Mouse (Mus musculus): ENCODE data around the gene H3f3b. TPM values are rescaled to one million over a fixed set of nuclear protein-coding genes. Genes with fewer than 3 reads are reported as not detected.

H3f3b gene
- polyA plus RNA-seq, 1 experiment from 2014 or later = 2,219 TPM

DNA sequence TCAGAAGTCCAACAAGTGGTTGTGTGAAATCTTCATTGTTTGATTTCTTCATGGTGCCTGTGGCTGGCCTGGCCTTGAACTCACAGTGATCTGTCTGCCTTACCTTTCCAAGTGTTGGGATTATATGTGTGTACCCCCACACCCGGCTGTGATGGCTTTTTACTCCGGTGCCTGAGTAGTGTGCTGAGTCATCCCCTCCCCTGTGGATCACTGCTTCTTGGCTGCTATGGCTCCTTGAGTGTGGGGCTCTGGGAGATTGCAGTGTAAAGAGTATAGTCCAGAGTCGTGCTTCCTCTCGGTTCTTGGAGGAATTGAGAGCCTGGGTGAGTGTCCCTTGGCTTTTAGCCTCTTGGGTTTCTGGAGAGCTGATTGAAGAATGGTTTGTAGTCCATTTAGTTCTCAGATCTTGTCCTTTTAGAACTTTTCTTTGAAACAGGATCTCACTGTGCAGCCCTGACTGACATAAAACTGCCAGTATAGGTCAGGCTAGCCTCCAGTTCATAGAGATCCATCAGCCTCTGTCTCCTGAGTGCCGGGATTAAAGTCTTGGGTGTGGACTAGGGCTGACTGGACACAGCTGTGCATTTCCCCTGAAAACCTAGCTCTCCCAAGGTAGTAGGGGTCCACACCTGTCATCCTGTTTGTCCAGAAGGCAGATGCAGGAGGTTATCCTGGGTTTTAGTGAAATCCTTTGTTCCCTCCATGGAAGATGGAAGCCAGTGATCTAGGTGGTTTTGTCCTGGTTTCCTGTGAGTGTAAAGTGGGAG, 14.8 kb upstream of the H3f3b start:
- Histone ChIP-seq H3K9me3 (no peaks in the 10 kb centered on the region), H3K27me3 (no peaks in the 10 kb centered on the region), H3K4me2 (replicated peaks) (no peak overlapping the region), H3K36me3 (peaks cover 91% of the 10 kb centered on the region), H3K4me3 (no peak overlapping the region), H3K4me1 (no peaks in the 10 kb centered on the region), H3K9ac (no peak overlapping the region), H3K27ac (no peak overlapping the region)
- WGBS = 61% methylated on average over 5 of the region's 5 CpGs
- ATAC-seq (ENCODE audit: low FRiP score, low read depth) = no peak

DNA sequence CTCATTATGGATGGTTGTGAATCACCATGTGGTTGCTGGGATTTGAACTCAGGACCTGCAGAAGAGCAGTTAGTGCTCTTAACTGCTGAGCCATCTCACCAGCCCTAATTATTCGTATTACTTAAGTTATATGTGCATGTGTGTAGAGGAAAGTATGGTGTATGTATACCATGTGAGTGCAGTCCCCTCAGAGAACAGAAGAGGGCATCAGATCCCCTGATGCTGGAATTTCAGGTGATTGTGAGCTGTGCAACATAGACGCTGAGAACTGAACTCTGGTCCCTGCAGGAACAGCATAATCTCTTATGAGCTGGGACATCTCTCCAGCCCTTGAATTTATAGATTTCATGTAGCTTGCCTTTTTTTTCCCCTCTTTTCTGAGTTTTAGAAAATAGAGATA, 14.1 kb upstream of the H3f3b start:
- Histone ChIP-seq H3K4me3 (no peak overlapping the region), H3K27ac (no peak overlapping the region), H3K9ac (no peak overlapping the region), H3K27me3 (no peaks in the 10 kb centered on the region), H3K9me3 (no peaks in the 10 kb centered on the region), H3K36me3 (peaks cover 84% of the 10 kb centered on the region), H3K4me2 (replicated peaks) (no peak overlapping the region), H3K4me1 (no peaks in the 10 kb centered on the region)
- no peak for ATAC-seq (ENCODE audit: low FRiP score, low read depth)
- WGBS = 94% methylated on average over 2 of the region's 2 CpGs

- peaks cover 72% of the 10 kb centered on the region for H3K36me3 ChIP-seq
- no peak overlapping the region for H3K27ac ChIP-seq
- WGBS = 84% methylated on average over 6 of the region's 6 CpGs
- no peak overlapping the region for H3K4me2 ChIP-seq (replicated peaks)
- no peaks in the 10 kb centered on the region for H3K9me3 ChIP-seq
- no peak overlapping the region for H3K4me3 ChIP-seq
- no peaks in the 10 kb centered on the region for H3K27me3 ChIP-seq
- H3K9ac ChIP-seq = no peak overlapping the region
- H3K4me1 ChIP-seq = no peaks in the 10 kb centered on the region
- ATAC-seq (ENCODE audit: low FRiP score, low read depth) = no peak
Observed at GRCm38 (mm10) chr11:116040593-116040992, 12.8 kb upstream of the H3f3b start.

DNA sequence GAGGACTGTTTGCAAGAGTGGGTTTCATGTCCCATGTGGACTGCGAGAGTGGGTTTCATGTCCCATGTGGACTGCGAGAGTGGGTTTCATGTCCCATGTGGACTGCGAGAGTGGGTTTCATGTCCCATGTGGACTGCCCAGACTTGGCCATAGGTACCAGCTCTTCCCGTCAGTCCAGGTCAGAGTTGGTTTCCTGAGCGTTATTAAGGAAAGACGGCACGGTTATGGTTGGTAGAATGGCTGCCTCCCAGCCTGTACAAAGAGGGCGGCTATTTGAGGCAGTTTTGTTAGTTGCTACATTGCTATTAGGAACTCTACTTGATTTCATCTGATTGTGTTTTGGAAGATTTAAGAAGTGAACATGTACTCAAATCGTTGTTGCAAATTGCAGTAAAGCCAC, 10.1 kb upstream of the H3f3b start:
- Histone ChIP-seq H3K9ac (no peak overlapping the region), H3K4me1 (0 out of 2 replicates have a peak, but pooled peaks cover 5% of the 10 kb centered on the region), H3K4me3 (no peak overlapping the region), H3K36me3 (peaks cover 59% of the 10 kb centered on the region), H3K4me2 (replicated peaks) (no peak overlapping the region), H3K27me3 (no peaks in the 10 kb centered on the region), H3K27ac (no peak overlapping the region), H3K9me3 (no peaks in the 10 kb centered on the region)
- 91% methylated on average over 9 of the region's 9 CpGs for WGBS
- no peak for ATAC-seq (ENCODE audit: low FRiP score, low read depth)

DNA sequence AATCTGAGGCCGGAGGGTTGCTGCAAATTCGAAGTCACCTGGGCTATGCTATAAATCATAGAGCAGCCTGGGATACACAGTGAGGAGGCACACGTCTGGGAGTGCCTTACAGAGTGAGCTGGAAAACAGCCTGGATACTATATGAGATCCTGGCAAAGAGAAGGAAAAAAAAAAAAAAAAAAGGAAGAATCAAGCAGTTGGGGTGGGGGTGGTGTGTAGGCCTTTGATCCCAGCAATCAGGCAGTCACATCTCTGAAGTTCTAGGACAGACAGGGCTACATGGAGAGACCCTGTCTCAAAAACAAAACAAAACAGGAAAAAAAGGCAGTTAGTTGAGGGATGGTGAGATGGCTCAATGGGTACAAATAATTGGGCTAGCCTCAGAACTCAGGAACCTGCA, 8.9 kb upstream of the H3f3b start:
- H3K9ac ChIP-seq = no peak overlapping the region
- peaks cover 49% of the 10 kb centered on the region for H3K36me3 ChIP-seq
- H3K27me3 ChIP-seq = no peaks in the 10 kb centered on the region
- ATAC-seq (ENCODE audit: low FRiP score, low read depth) = no peak
- H3K27ac ChIP-seq = no peak overlapping the region
- H3K9me3 ChIP-seq = no peaks in the 10 kb centered on the region
- H3K4me2 ChIP-seq (replicated peaks) = no peak overlapping the region
- WGBS = 61% methylated on average over 3 of the region's 3 CpGs
- no peak overlapping the region for H3K4me3 ChIP-seq
- H3K4me1 ChIP-seq = peaks cover 16% of the 10 kb centered on the region

DNA sequence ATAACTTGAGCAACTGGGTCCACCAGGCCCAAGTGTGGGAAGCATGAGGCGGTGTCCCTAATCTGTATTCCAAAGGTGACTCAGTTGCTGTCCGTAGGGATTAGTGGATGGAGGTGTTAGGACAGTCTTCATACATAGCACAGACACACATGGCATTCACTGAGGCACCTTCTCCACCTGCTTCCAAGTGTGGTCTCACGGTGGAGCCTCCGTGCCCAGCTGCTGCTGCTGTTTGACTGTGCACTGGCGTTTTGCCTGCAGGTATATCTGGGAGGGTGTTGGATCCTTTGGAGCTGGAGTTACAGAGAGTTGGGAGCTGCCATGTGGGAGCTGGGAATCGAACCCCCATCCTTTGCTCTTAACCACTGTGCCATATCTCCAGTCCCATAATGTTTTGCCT, 6.8 kb upstream of the H3f3b start:
- Histone ChIP-seq H3K4me2 (replicated peaks) (no peak overlapping the region), H3K4me3 (no peak overlapping the region), H3K27ac (no peak overlapping the region), H3K9me3 (no peaks in the 10 kb centered on the region), H3K27me3 (no peaks in the 10 kb centered on the region), H3K9ac (no peak overlapping the region), H3K36me3 (peaks cover 34% of the 10 kb centered on the region), H3K4me1 (peaks cover 26% of the 10 kb centered on the region)
- 92% methylated on average over 6 of the region's 6 CpGs for WGBS
- ATAC-seq (ENCODE audit: low FRiP score, low read depth) = no peak

- peak overlapping the region; percentile 91 for H3K9ac ChIP-seq
- H3K4me3 ChIP-seq = peak overlapping the region; percentile 71
- H3K27me3 ChIP-seq = no peaks in the 10 kb centered on the region
- H3K9me3 ChIP-seq = no peaks in the 10 kb centered on the region
- peak overlapping the region; percentile 96 for H3K4me2 ChIP-seq (replicated peaks)
- ATAC-seq (ENCODE audit: low FRiP score, low read depth) = no peak
- H3K4me1 ChIP-seq = peaks cover 29% of the 10 kb centered on the region
- peak overlapping the region; percentile 100 for H3K27ac ChIP-seq
- peaks cover 14% of the 10 kb centered on the region for H3K36me3 ChIP-seq
- 27% methylated on average over 14 of the region's 14 CpGs for WGBS
Observed at GRCm38 (mm10) chr11:116030898-116031845, 3.4 kb upstream of the H3f3b start.

- under 1% methylated on average over 67 of the region's 67 CpGs for WGBS
- peak; percentile 94 for ATAC-seq (ENCODE audit: low FRiP score, low read depth)
- Histone ChIP-seq H3K4me2 (replicated peaks) (peak within 1 kb of the TSS; percentile 96), H3K9me3 (no peaks in the 10 kb centered on the region), H3K36me3 (peaks cover 14% of the 10 kb centered on the region), H3K27ac (peak within 1 kb of the TSS; percentile 100), H3K9ac (peak within 1 kb of the TSS; percentile 91), H3K4me3 (peak within 1 kb of the TSS; percentile 71), H3K4me1 (peaks cover 29% of the 10 kb centered on the region), H3K27me3 (no peaks in the 10 kb centered on the region)
Observed at GRCm38 (mm10) chr11:116030088-116030897, 2.5 kb upstream of the H3f3b start, which contains the start of gene Unk. Gene Unk (plus strand): TSS chr11:116030322.

- peaks cover 29% of the 10 kb centered on the region for H3K4me1 ChIP-seq
- WGBS = 87% methylated on average over 6 of the region's 6 CpGs
- no peaks in the 10 kb centered on the region for H3K27me3 ChIP-seq
- H3K27ac ChIP-seq = no peak overlapping the region
- ATAC-seq (ENCODE audit: low FRiP score, low read depth) = no peak
- H3K36me3 ChIP-seq = peaks cover 6% of the 10 kb centered on the region; the same call in 1 of the 2 replicates
- H3K9me3 ChIP-seq = no peaks in the 10 kb centered on the region
- H3K9ac ChIP-seq = peak overlapping the region; percentile 70
- peak overlapping the region; percentile 96 for H3K4me2 ChIP-seq (replicated peaks)
- peak overlapping the region; percentile 71 for H3K4me3 ChIP-seq
Observed at GRCm38 (mm10) chr11:116029086-116029865, 1.5 kb upstream of the H3f3b start.

DNA sequence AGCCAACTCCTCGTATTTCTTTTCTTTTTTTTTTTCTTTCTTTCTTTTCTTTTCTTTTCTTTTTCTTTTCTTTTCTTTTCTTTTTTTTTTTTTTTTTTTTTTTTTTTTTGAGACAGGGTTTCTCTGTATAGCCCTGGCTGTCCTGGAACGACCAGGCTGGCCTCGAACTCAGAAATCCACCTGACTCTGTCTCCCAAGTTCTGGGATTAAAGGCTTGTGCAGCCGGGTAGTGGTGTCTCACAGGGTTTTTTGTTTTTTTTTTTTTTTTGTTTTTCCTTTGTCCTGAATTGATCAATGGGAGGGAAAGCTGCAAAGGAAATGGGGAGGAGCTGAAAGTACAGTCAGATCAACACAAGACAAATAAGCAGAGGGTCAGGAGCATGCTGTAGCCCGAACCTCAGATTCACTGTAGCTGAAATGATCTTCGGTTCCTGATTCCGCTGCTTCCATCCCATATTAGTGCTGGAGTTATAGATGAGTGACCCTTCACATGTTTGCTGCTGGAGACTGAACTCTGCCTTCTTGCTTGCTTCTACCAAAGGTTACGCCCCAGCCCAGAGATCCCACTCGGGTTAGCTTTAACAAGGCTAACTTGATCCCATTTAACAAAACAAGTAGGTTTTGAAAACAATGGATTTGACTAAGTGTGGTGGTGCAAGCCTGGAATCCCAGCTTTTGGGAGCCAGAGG, 559 bp upstream of the H3f3b start:
- H3K9ac ChIP-seq = no peak overlapping the region
- no peaks in the 10 kb centered on the region for H3K27me3 ChIP-seq
- no peak for ATAC-seq (ENCODE audit: low FRiP score, low read depth)
- peaks cover 6% of the 10 kb centered on the region; the same call in 1 of the 2 replicates for H3K36me3 ChIP-seq
- no peak overlapping the region for H3K4me2 ChIP-seq (replicated peaks)
- no peak overlapping the region for H3K27ac ChIP-seq
- H3K9me3 ChIP-seq = no peaks in the 10 kb centered on the region
- H3K4me1 ChIP-seq = peaks cover 29% of the 10 kb centered on the region
- no peak overlapping the region for H3K4me3 ChIP-seq
- WGBS = 83% methylated on average over 9 of the region's 9 CpGs

Measured in limb, embryonic 13.5 days (tissue).